Mouse (Mus musculus): Measurements from ENCODE around the gene Olfr1191-ps1. TPM values are rescaled to one million over a fixed set of nuclear protein-coding genes. Genes with fewer than 3 reads are reported as not detected.
"Not testable (repeated sequence)": the region's sequence is repeated elsewhere in the genome, so short reads cannot be mapped to it uniquely, and the experiment has no call there.

Gene Olfr1191-ps1
- total RNA-seq (2015; ENCODE audit: low replicate concordance): not detected in 2 replicates
- total RNA-seq (2017; ENCODE audit: low replicate concordance): not detected in 2 replicates

- ATAC-seq (replicated peaks; ENCODE audit: low FRiP score, poor library complexity, severe bottlenecking): not testable (repeated sequence)
Measured at GRCm38 (mm10) chr2:88640242-88640641, at the start of gene Olfr1191-ps1. Gene Olfr1191-ps1 (plus strand): TSS chr2:88640542.

- no peak for ATAC-seq (replicated peaks; ENCODE audit: low FRiP score, poor library complexity, severe bottlenecking)
Measured at GRCm38 (mm10) chr2:88648209-88648608, 7.9 kb downstream of the Olfr1191-ps1 start, which contains the start of gene Olfr1192-ps1. Gene Olfr1192-ps1 (plus strand): TSS chr2:88648509.

- not testable (repeated sequence) for ATAC-seq (replicated peaks; ENCODE audit: low FRiP score, poor library complexity, severe bottlenecking)
Measured at GRCm38 (mm10) chr2:88675328-88675727, 35.0 kb downstream of the Olfr1191-ps1 start, which contains the start of gene Olfr1193. Gene Olfr1193 (plus strand): TSS chr2:88675628.

- no peak for ATAC-seq (replicated peaks; ENCODE audit: low FRiP score, poor library complexity, severe bottlenecking)
Measured at GRCm38 (mm10) chr2:88689087-88689486, 48.7 kb downstream of the Olfr1191-ps1 start, which contains the start of gene Olfr1195. Gene Olfr1195 (minus strand): TSS chr2:88689187.

Other genes with a start within 250 kb of the Olfr1191-ps1 start
- not detected in 2 replicates for gene Olfr1179, start 234.1 kb upstream of the Olfr1191-ps1 start, total RNA-seq (2015; ENCODE audit: low replicate concordance)
- not detected in 2 replicates for gene Olfr1179, start 234.1 kb upstream of the Olfr1191-ps1 start, total RNA-seq (2017; ENCODE audit: low replicate concordance)
- gene Olfr1180, start 221.4 kb upstream of the Olfr1191-ps1 start, total RNA-seq (2015; ENCODE audit: low replicate concordance): not detected in 2 replicates
- not detected in 2 replicates for gene Olfr1180, start 221.4 kb upstream of the Olfr1191-ps1 start, total RNA-seq (2017; ENCODE audit: low replicate concordance)
- not detected in 2 replicates for gene Olfr1181, start 214.4 kb upstream of the Olfr1191-ps1 start, total RNA-seq (2015; ENCODE audit: low replicate concordance)
- gene Olfr1181, start 214.4 kb upstream of the Olfr1191-ps1 start, total RNA-seq (2017; ENCODE audit: low replicate concordance): not detected in 2 replicates
- gene Gm13757, start 191.4 kb upstream of the Olfr1191-ps1 start, total RNA-seq (2015; ENCODE audit: low replicate concordance): 0.63 TPM in 1 of 2 replicates, not detected in the other
- not detected in 2 replicates for gene Gm13757, start 191.4 kb upstream of the Olfr1191-ps1 start, total RNA-seq (2017; ENCODE audit: low replicate concordance)
- not detected in 2 replicates for gene Olfr1183, start 185.7 kb upstream of the Olfr1191-ps1 start, total RNA-seq (2015; ENCODE audit: low replicate concordance)
- not detected in 2 replicates for gene Olfr1183, start 185.7 kb upstream of the Olfr1191-ps1 start, total RNA-seq (2017; ENCODE audit: low replicate concordance)
- not detected in 2 replicates for gene Olfr1184, start 156.9 kb upstream of the Olfr1191-ps1 start, total RNA-seq (2015; ENCODE audit: low replicate concordance)
- not detected in 2 replicates for gene Olfr1184, start 156.9 kb upstream of the Olfr1191-ps1 start, total RNA-seq (2017; ENCODE audit: low replicate concordance)
- not detected in 2 replicates for gene Olfr1185-ps1, start 147.2 kb upstream of the Olfr1191-ps1 start, total RNA-seq (2015; ENCODE audit: low replicate concordance)
- not detected in 2 replicates for gene Olfr1185-ps1, start 147.2 kb upstream of the Olfr1191-ps1 start, total RNA-seq (2017; ENCODE audit: low replicate concordance)
- not detected in 2 replicates for gene Olfr1186, start 122.0 kb upstream of the Olfr1191-ps1 start, total RNA-seq (2015; ENCODE audit: low replicate concordance)
- gene Olfr1186, start 122.0 kb upstream of the Olfr1191-ps1 start, total RNA-seq (2017; ENCODE audit: low replicate concordance): not detected in 2 replicates
- not detected in 2 replicates for gene Olfr1188, start 83.6 kb upstream of the Olfr1191-ps1 start, total RNA-seq (2015; ENCODE audit: low replicate concordance)
- not detected in 2 replicates for gene Olfr1188, start 83.6 kb upstream of the Olfr1191-ps1 start, total RNA-seq (2017; ENCODE audit: low replicate concordance)
- gene Olfr1189, start 54.1 kb upstream of the Olfr1191-ps1 start, total RNA-seq (2015; ENCODE audit: low replicate concordance): not detected in 2 replicates
- gene Olfr1189, start 54.1 kb upstream of the Olfr1191-ps1 start, total RNA-seq (2017; ENCODE audit: low replicate concordance): not detected in 2 replicates
- not detected in 2 replicates for gene Olfr1192-ps1, start 8.0 kb downstream of the Olfr1191-ps1 start, total RNA-seq (2015; ENCODE audit: low replicate concordance)
- gene Olfr1192-ps1, start 8.0 kb downstream of the Olfr1191-ps1 start, total RNA-seq (2017; ENCODE audit: low replicate concordance): 0.14 TPM in 1 of 2 replicates, not detected in the other
- not detected in 2 replicates for gene Olfr1193, start 35.1 kb downstream of the Olfr1191-ps1 start, total RNA-seq (2015; ENCODE audit: low replicate concordance)
- not detected in 2 replicates for gene Olfr1193, start 35.1 kb downstream of the Olfr1191-ps1 start, total RNA-seq (2017; ENCODE audit: low replicate concordance)
- gene Olfr1195, start 48.6 kb downstream of the Olfr1191-ps1 start, total RNA-seq (2015; ENCODE audit: low replicate concordance): not detected in 2 replicates
- not detected in 2 replicates for gene Olfr1195, start 48.6 kb downstream of the Olfr1191-ps1 start, total RNA-seq (2017; ENCODE audit: low replicate concordance)
- not detected in 2 replicates for gene Olfr1196, start 64.1 kb downstream of the Olfr1191-ps1 start, total RNA-seq (2015; ENCODE audit: low replicate concordance)
- not detected in 2 replicates for gene Olfr1196, start 64.1 kb downstream of the Olfr1191-ps1 start, total RNA-seq (2017; ENCODE audit: low replicate concordance)
- not detected in 2 replicates for gene Olfr1197, start 91.8 kb downstream of the Olfr1191-ps1 start, total RNA-seq (2015; ENCODE audit: low replicate concordance)
- not detected in 2 replicates for gene Olfr1197, start 91.8 kb downstream of the Olfr1191-ps1 start, total RNA-seq (2017; ENCODE audit: low replicate concordance)
- not detected in 2 replicates for gene Olfr1198, start 110.8 kb downstream of the Olfr1191-ps1 start, total RNA-seq (2015; ENCODE audit: low replicate concordance)
- gene Olfr1198, start 110.8 kb downstream of the Olfr1191-ps1 start, total RNA-seq (2017; ENCODE audit: low replicate concordance): not detected in 2 replicates
- gene Olfr1199, start 119.9 kb downstream of the Olfr1191-ps1 start, total RNA-seq (2015; ENCODE audit: low replicate concordance): not detected in 2 replicates
- not detected in 2 replicates for gene Olfr1199, start 119.9 kb downstream of the Olfr1191-ps1 start, total RNA-seq (2017; ENCODE audit: low replicate concordance)
- gene Olfr1200, start 129.9 kb downstream of the Olfr1191-ps1 start, total RNA-seq (2015; ENCODE audit: low replicate concordance): not detected in 2 replicates
- not detected in 2 replicates for gene Olfr1200, start 129.9 kb downstream of the Olfr1191-ps1 start, total RNA-seq (2017; ENCODE audit: low replicate concordance)
- not detected in 2 replicates for gene Olfr1201, start 152.5 kb downstream of the Olfr1191-ps1 start, total RNA-seq (2015; ENCODE audit: low replicate concordance)
- not detected in 2 replicates for gene Olfr1201, start 152.5 kb downstream of the Olfr1191-ps1 start, total RNA-seq (2017; ENCODE audit: low replicate concordance)
- gene Olfr1202, start 174.0 kb downstream of the Olfr1191-ps1 start, total RNA-seq (2015; ENCODE audit: low replicate concordance): not detected in 2 replicates
- not detected in 2 replicates for gene Olfr1202, start 174.0 kb downstream of the Olfr1191-ps1 start, total RNA-seq (2017; ENCODE audit: low replicate concordance)
- not detected in 2 replicates for gene Olfr1205, start 189.2 kb downstream of the Olfr1191-ps1 start, total RNA-seq (2015; ENCODE audit: low replicate concordance)
- gene Olfr1205, start 189.2 kb downstream of the Olfr1191-ps1 start, total RNA-seq (2017; ENCODE audit: low replicate concordance): 0.28 TPM in 1 of 2 replicates, not detected in the other
- 14.6 TPM in 1 of 2 replicates, not detected in the other for gene Olfr1204, start 208.8 kb downstream of the Olfr1191-ps1 start, total RNA-seq (2015; ENCODE audit: low replicate concordance)
- gene Olfr1204, start 208.8 kb downstream of the Olfr1191-ps1 start, total RNA-seq (2017; ENCODE audit: low replicate concordance): not detected in 2 replicates
- gene Olfr1206, start 222.7 kb downstream of the Olfr1191-ps1 start, total RNA-seq (2015; ENCODE audit: low replicate concordance): not detected in 2 replicates
- gene Olfr1206, start 222.7 kb downstream of the Olfr1191-ps1 start, total RNA-seq (2017; ENCODE audit: low replicate concordance): not detected in 2 replicates

All from erythroblast, adult 5-6 weeks (primary cell).